Mouse (Mus musculus) C2C12 (cell line): Measurements from ENCODE around the gene Fbxl5. TPM values are rescaled to one million over a fixed set of nuclear protein-coding genes. Genes with fewer than 3 reads are reported as not detected.

Source experiments
- H3K27me3 ChIP-seq: one replicate; pipeline ENCODE4 v1.6.1; 2011; ENCODE audit not compliant: control insufficient read depth, insufficient read depth, insufficient read length
- H3K36me3 ChIP-seq: one replicate; pipeline ENCODE4 v1.6.1; 2011; ENCODE audit not compliant: control insufficient read depth, insufficient read depth
- H3K4me3 ChIP-seq: one replicate; pipeline ENCODE4 v1.5.1; 2011; ENCODE audit warnings: mild to moderate bottlenecking, control low read depth; ENCODE audit not compliant: poor library complexity, insufficient read depth, severe bottlenecking
- H3K79me2 ChIP-seq: one replicate; pipeline ENCODE4 v1.6.1; 2011; ENCODE audit not compliant: control insufficient read depth, insufficient read depth
- H3K79me3 ChIP-seq: one replicate; pipeline ENCODE4 v1.6.1; 2011; ENCODE audit warnings: low read depth, control low read depth
- H3ac ChIP-seq: one replicate; pipeline ENCODE3; 2011; ENCODE audit warnings: low read depth; ENCODE audit not compliant: control insufficient read depth, insufficient read length
- CEBPB ChIP-seq: IDR thresholded peaks from one replicate; pipeline ENCODE4 v1.6.1; 2011; ENCODE audit warnings: low read depth, mild to moderate bottlenecking, control low read depth, moderate library complexity
- CTCF ChIP-seq: IDR thresholded peaks from one replicate; pipeline ENCODE4 v1.5.1; 2011; ENCODE audit not compliant: control insufficient read depth, insufficient read depth, insufficient read length
- FOSL1 ChIP-seq: IDR thresholded peaks from one replicate; pipeline ENCODE4 v1.8.0; 2011; ENCODE audit warnings: mild to moderate bottlenecking, low read length; ENCODE audit not compliant: poor library complexity, insufficient read depth, severe bottlenecking
- MAX ChIP-seq: IDR thresholded peaks from one replicate; pipeline ENCODE4 v1.6.1; 2011; ENCODE audit warnings: mild to moderate bottlenecking, control low read depth
- MYOD1 ChIP-seq: IDR thresholded peaks from one replicate; pipeline ENCODE4 v1.6.1; 2011; ENCODE audit warnings: low read depth; ENCODE audit not compliant: control insufficient read depth, insufficient read length
- MYOG ChIP-seq: IDR thresholded peaks from one replicate; pipeline ENCODE4 v1.6.1; 2011; ENCODE audit not compliant: control insufficient read depth, insufficient read length; ENCODE audit errors: extremely low read depth
- USF1 ChIP-seq: IDR thresholded peaks from one replicate; pipeline ENCODE4 v1.6.1; 2011; ENCODE audit warnings: low read depth, mild to moderate bottlenecking, control low read depth, moderate library complexity
- polyA plus RNA-seq: library from polyadenylated mRNA; unstranded; fragments of >200 nt; fragmentation: generic; extraction: Trizol; gene quantifications from one replicate; pipeline ENCODE4 v1.2.1, GENCODE M21; 2012; ENCODE audit warnings: missing spikeins

The Fbxl5 gene
- polyA plus RNA-seq, 1 experiment: 10.5 TPM

DNA sequence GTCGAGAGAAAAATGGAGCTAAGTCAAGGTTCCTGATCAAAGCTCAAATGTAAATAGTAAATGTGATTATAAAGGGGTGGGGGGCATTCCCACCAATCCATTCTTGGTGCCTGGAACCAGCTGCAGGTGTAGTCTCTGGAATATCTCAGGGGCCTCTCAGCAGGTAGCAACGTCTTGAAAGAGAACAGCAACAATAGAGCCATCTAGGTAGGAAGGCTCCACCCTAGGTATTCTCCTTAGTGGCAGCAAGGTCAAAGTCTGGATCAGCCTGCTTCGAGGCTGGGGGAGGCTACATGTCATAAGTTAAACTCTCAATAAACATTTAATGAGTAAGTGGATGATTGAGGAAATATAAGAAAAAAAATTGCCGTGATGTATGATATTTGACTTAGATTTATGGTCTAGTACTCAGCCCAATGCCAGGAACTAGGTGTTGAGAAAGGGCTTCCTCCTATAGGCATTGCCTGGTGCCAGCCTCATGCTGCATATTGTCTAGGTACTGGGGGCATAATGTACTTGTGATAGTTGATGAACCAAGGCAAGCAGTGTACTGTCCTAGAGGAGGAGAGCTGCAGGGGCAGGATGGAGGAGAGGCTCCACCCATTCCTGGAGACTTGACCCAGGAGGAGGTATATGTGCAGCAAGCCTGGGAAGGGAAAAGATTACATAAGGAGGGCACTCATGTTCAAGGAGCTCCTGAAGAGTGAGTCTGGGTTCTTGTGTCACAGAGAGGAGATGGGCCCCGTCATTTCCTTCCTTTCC, 39.4 kb upstream of the Fbxl5 start:
- Histone ChIP-seq H3K27me3 (no peaks in the 10 kb centered on the region), H3K4me3 (no peak overlapping the region), H3K36me3 (no peaks in the 10 kb centered on the region), H3K79me2 (no peaks in the 10 kb centered on the region), H3ac (no peak overlapping the region), H3K79me3 (no peaks in the 10 kb centered on the region)
- no peak for TF ChIP-seq FOSL1
- no peak for TF ChIP-seq USF1
- no peak for TF ChIP-seq MYOD1
- TF ChIP-seq MYOG: no peak
- TF ChIP-seq MAX: no peak
- TF ChIP-seq CEBPB: no peak
- no peak for TF ChIP-seq CTCF

DNA sequence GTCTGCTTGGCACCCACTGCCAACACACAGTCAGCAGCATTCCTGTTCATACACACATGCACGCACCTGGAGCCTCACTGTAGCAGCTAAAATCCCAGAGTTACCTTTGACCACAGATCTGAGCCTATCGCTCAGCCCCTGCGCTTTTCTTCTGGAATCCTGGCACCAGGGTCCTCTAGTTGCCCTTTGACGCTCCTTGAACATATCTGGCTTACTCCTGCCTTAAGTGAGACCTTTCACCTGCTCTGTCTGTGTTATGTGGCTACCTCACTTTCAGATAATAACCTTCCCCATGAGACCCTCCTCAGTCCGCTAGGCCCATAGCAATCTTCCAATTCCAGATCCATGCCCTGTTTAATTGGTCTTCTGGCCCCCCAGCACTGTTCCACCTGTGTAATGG, 38.7 kb upstream of the Fbxl5 start:
- TF ChIP-seq MAX: no peak
- TF ChIP-seq CEBPB: no peak
- no peak for TF ChIP-seq FOSL1
- no peak for TF ChIP-seq USF1
- no peak for TF ChIP-seq CTCF
- no peak for TF ChIP-seq MYOD1
- no peak for TF ChIP-seq MYOG
- no peaks in the 10 kb centered on the region for H3K79me3 ChIP-seq
- no peaks in the 10 kb centered on the region for H3K79me2 ChIP-seq
- no peaks in the 10 kb centered on the region for H3K36me3 ChIP-seq
- no peaks in the 10 kb centered on the region for H3K27me3 ChIP-seq
- no peak overlapping the region for H3ac ChIP-seq
- no peak overlapping the region for H3K4me3 ChIP-seq

DNA sequence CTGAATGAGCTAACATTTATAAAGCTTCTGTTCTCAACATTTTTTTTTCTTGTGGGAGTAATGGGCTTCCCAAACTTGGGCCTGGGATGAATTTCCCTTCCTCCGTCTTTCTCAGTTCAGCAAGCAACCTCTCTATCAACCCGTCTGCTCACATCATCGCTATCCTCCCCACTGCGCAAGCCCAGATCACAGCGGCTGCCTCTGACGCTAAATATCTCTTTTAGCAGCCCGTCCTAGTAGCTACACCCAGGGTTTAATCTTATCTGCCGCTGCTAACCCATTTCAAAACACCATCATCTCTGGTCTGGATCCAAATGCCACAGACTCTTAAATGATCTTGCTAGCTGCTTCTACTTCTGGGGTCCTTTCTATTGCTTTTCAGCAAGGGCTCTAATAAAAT, 38.2 kb upstream of the Fbxl5 start:
- H3K4me3 ChIP-seq: no peak overlapping the region
- no peak overlapping the region for H3ac ChIP-seq
- H3K27me3 ChIP-seq: no peaks in the 10 kb centered on the region
- no peaks in the 10 kb centered on the region for H3K79me2 ChIP-seq
- no peaks in the 10 kb centered on the region for H3K36me3 ChIP-seq
- H3K79me3 ChIP-seq: no peaks in the 10 kb centered on the region
- TF ChIP-seq MYOG: no peak
- no peak for TF ChIP-seq CEBPB
- no peak for TF ChIP-seq FOSL1
- no peak for TF ChIP-seq MAX
- TF ChIP-seq USF1: no peak
- no peak for TF ChIP-seq MYOD1

GRCm38 (mm10) chr5:43855769-43856168, 34.3 kb upstream of the Fbxl5 start:
- H3K36me3 ChIP-seq: no peaks in the 10 kb centered on the region
- H3K79me2 ChIP-seq: no peaks in the 10 kb centered on the region
- no peaks in the 10 kb centered on the region for H3K27me3 ChIP-seq
- no peaks in the 10 kb centered on the region for H3K79me3 ChIP-seq
- TF ChIP-seq USF1: no peak
- TF ChIP-seq CEBPB: no peak
- TF ChIP-seq MYOG: no peak
- TF ChIP-seq FOSL1: no peak
- TF ChIP-seq MYOD1: no peak
- no peak for TF ChIP-seq CTCF
- no peak for TF ChIP-seq MAX
- H3K4me3 ChIP-seq: no peak overlapping the region
- H3ac ChIP-seq: no peak overlapping the region

GRCm38 (mm10) chr5:43853868-43854488, 32.5 kb upstream of the Fbxl5 start:
- Histone ChIP-seq H3ac (no peak overlapping the region), H3K27me3 (no peaks in the 10 kb centered on the region), H3K79me3 (no peaks in the 10 kb centered on the region), H3K36me3 (no peaks in the 10 kb centered on the region), H3K4me3 (no peak overlapping the region), H3K79me2 (no peaks in the 10 kb centered on the region)
- no peak for TF ChIP-seq MAX
- no peak for TF ChIP-seq CTCF
- no peak for TF ChIP-seq MYOG
- no peak for TF ChIP-seq FOSL1
- no peak for TF ChIP-seq USF1
- TF ChIP-seq CEBPB: no peak
- TF ChIP-seq MYOD1: no peak
